Mouse (Mus musculus): ENCODE results near the gene Gm44805.

- TF ChIP-seq CTCF (IDR thresholded peaks at IDR 0.05; ENCODE audit: insufficient read depth, low read depth, low read length) (no peak), POLR2A (IDR thresholded peaks at IDR 0.05; ENCODE audit: insufficient read depth, low read depth, low read length) (no peak)
These were observed 5.4 kb downstream of the Gm44805 start for GRCm38 (mm10) chr7:19675824-19676223.

Measured in olfactory bulb, adult 2 months (tissue).